Mouse (Mus musculus) liver (tissue): ENCODE measurements around the gene Ankrd55.

Experiments used
- DNase-seq: peaks from one replicate; pipeline ENCODE4 v3.0.0-alpha.2; 2020; ENCODE audit warnings: mixed read lengths

The Ankrd55 gene

DNA sequence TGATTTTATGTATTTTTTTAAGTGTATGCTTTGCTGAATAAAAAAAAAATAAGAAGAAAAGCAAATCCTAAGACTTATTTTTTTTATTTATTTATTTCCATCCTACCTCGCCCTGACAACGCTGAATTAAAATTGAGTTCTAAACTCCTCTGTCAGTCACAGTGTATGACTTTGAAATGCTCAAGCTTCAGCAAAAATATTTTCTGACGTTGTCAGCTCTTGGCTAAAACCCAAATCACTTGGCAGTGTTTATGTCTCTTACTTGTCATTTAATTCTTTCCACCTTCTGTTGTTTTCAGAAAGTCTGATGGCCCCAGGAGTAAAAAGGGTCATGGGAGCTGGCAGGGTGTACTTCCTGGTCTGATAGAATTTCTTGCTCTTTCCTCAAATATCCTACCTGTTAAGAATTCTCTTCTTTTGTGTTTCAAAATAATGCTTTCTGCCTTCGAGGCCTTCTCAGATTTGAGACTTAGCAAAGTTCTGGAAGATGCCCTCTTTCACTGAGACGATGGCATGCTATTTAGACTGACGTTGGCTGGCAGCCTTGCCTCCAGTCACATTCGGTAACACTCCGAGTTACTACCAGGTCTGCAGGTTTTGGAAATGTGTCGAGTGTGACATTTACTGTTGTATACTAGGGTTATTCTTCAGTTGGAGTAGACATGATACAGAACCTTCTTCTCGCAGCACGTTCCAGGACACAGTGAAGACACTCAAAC is 95.8 kb downstream of the Ankrd55 start:
- no peak for DNase-seq

DNA sequence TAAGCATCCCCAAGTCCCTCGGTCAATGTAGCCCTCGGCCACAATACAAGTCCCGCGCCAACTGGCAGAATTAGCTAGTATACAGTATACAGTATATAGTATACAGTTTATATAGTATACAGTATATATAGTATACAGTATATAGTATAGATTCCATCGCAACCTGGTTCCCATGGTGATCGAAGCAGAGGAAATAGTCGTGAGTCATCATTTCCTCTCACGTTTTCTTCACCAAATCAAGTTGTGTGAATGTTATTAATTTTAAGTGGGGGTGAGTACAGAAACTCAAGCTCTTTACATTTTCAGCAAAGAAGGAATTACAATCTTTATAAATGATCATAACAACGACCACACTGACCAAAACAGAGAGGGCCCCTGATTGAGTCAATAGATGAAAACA is 96.8 kb downstream of the Ankrd55 start:
- DNase-seq: no peak

DNA sequence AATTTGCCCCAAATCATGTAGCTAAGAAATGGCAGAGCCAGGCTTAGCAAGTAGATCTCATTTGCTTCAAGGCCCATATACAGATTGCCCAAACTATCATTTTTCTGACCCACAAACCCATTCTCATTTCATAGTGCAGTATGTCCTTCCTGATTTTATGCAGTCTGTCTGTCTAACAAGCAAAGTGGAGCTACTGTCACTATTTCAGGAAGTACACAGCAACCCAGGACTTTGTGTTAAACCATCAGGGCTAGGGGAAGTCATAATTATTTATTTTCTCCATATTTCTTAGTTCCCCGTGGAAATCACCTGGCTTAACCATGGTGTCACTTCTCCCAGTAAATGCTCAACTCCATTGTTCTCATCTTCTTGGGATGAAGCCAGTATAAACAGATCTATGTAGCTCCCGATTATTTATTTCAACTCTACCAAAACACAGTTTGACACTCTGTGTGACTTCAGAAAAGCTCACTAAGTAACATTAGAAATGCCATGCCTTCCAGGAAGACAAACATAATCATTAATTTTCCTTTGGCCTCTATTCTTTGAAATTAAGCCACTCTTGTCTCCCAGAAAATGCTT is 98.3 kb downstream of the Ankrd55 start:
- DNase-seq: no peak

DNA sequence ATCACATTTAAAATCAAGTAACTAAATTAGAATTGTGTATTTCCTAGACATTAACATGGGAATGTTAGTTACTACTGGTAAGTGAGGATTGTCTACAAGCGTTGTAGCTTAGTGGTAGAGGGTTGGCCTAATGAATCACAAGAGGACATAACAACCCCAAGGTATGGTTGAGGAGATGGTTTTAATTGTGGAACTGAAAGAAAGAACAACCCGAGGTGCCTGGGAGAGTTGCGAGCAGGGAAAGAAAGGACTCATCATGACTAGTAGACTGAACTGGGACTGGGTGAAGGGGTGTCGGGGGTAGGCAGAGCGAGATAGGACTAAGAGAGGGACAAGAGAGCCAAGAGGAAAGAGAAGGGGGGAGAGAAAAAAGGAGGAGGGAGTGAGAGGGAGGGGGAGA is 99.0 kb downstream of the Ankrd55 start:
- no peak for DNase-seq

DNA sequence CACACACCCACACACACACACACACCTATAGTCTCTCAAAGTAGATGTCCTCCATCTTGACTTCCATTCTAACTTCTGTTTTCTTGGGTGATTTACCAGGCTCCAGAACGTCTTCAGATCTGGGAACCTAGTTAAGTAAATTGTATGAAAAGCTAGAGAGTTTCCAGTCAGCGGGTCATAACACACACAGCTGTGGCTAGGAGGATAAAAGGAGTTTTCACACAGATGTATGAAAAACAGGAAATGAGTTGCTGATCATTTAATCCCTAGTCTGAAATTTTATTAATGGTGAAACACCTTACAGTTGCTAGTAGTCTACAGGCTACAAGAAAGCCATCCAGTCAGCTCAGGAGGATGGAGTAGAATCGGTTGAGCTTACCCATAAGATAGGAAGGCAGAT is 99.9 kb downstream of the Ankrd55 start:
- no peak for DNase-seq

DNA sequence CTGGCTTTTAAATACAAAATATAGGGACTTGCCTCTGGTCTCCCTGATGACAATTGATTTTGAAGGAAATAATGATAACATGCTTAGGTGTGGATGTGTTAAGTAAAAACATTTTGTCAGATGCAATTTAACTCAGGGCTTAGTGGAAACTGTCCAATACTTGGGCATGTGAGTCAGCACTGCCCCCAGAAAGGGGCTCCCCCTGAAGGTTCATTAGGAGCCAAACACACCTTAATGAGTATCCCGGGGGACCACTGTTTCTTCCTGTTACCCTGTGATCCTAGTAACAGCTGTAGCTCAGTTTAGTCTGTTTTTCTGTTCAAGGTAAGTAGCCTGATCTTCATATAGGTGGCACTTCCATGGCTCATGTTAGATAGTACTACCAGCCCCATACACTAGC is 102.0 kb downstream of the Ankrd55 start:
- DNase-seq: no peak

DNA sequence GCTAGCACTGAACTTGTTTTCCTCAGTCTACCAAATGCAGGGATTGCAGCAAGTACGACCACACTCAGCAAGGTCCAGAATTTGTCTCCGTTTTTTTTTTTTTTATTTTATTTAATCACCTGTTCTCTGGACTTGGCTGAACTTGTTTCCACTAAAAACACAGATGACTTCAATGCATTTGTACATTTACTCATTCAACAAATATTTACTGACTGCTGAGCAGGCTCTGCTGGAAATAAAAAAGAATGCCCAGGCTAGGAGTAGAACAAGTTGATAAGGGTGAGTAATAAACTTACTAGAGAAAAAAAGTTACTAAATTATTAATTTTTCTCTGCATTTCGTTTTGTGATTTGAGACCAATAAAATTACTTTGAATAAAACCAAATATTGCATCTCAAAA is 103.1 kb downstream of the Ankrd55 start:
- DNase-seq: no peak

DNA sequence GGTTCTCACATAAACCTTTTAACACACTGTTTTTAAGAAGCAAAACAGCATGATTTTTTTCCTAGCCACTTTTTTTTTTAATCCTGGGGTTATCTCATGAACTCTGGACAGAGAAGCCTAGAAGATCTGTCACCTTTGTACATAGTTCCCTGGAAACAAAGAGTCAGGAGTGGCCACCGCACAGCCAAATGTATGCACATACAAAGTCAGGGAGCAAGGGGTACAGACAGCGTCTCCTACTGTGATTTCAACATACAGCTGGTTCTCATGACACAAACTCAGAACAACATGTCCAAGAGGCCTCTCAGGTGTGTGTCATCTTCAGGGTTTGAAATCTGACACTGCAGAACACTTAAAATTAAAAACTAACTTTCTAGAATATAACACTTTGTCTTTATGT is 105.1 kb downstream of the Ankrd55 start:
- no peak for DNase-seq

DNA sequence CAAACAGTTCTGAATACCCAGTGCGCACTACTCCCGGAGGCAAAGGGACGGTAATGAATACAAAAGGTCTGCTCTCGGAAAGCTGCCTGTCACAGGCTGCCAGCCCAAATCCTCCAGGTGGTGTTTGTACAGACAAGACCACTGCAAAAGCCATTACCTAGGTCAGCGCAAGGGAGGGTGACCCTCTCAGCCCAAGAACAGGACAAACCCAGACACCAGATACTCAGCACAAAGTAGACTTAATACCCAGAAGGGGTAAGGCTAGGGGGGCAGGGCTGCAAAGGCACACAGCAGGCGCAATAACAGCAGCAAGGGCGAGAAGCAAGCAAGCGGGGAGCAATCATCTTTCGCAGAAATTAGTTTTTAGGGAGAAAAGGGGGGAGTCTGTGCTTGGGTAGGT is 106.0 kb downstream of the Ankrd55 start:
- no peak for DNase-seq

DNA sequence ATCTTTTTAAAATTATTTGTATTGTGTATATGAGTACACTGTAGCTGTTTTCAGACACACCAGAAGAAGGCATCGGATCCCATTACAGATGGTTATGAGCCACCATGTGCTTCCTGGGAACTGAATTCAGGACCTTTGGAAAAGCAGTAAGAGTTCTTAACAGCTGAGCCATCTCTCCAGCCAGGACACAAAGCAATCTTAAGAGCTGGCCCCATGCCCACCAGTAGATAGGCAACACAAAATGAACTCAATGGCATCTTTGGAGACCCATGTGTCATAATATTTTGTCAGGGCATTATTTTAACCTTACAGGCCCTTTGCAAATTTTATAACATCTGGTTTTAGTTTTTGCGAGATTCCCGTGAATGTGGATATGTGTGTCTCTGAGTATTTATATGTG is 116.5 kb downstream of the Ankrd55 start:
- no peak for DNase-seq

DNA sequence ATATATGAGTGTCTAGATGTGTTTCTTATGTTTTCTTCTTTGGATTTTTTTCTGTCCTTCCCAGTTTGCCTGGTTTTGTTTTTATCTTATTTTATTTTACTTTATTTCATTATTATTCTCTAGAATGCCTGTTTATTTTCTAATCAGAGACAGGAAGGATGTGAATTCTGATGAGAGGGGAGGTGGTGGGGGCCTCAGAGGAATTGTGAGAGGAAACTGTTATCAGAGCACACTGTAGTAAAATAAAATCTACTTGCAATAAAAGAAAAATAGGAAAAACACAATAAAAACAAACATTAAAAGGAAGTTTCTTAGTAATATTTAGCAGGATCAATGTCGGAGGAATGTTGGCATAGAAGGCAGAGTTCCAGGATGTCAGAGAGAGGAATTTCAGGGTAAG is 116.9 kb downstream of the Ankrd55 start:
- DNase-seq: no peak

DNA sequence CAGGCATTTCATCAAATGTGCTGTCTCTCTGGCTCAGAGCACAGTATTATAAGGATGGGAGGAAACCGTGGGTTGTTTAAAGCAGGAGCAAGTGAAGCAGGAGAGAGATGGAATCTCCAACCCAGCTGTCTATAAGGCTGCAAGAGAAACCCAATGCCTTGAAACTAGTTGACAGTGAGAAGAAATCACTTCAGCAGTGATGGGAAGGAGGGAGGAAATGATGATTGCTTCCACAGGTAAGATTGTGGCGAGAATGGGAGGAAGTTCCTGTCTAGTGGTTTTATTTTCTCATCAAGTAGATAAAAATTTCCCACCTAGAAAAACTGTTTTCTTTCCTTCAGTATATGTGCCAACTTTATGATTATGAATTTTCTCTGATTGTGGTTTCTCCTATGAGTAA is 118.4 kb downstream of the Ankrd55 start:
- DNase-seq: no peak

DNA sequence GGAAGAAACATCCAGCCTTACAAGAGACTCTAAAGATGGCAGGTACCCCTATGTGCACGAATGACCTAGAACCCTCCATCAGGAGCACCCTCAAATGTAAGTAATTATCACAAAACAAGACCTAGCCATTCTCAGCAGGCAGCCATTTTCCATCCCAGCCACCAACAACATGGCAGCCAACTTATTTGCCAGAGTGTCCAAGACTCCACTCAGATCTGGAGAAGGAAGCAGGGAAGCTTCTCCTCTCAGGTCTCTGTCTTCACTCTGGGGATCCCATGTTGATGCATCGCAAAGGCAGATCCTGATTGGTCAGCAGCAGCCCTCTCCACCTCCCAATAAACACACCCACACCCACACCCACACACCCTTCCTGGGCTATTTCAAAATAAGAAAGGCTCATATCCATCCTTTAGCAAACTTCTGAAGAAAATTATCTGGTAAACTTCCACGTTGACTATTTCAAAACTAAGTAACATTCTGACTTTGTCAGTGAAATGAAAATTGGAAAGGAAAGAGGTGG is 119.0 kb downstream of the Ankrd55 start:
- no peak for DNase-seq

DNA sequence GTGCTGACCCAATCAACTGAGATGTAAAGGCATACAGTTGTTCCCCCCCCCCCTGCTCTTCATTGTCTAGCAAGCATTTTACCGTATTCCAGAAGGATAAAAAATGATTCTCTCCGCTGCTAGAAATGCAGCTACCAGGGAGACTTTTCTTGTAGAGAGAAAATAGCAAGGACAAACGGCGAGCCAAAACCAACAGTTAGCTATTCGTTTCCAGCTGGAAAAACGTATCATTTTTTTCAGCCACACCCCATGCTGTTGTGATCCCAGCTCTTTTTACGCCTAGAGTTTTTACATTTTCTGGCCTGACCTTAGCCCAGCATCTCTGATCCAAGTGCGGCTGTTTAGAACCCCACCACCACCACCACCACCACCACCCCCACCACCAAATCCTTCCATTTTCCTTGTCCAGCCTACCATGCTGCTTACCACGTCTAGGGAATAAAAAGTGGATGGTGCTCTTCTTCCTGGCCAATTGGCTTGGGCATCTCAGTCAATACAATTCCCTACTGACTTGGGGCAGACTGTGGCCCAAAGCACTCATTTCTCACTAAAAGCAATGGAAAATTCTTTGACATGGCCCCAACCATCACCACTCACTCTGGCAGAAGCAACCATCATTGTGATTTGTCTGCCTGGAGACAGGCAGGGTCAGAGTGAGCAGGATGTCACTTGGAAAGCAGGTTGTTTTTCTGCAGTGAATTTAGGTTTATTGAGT is 119.7 kb downstream of the Ankrd55 start:
- DNase-seq: no peak

DNA sequence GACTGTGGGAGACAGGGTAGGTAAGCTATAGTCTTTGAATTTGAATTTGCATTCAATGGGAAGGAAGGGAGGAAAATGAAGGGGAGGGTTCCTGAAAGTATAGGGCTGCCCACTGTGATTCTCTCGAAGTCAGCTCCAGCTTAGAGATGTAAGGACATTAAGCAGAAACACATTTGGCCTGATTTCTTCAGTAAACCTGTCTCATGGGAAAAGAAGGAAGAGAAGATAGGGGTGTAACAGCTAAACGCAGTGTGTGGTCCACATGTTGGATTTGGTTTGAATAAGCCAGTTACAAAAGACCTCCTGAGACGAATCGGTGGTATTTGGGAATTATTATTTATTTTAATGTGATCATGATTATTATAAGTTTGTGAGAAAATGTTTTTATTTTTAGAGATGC is 120.5 kb downstream of the Ankrd55 start:
- DNase-seq: no peak

DNA sequence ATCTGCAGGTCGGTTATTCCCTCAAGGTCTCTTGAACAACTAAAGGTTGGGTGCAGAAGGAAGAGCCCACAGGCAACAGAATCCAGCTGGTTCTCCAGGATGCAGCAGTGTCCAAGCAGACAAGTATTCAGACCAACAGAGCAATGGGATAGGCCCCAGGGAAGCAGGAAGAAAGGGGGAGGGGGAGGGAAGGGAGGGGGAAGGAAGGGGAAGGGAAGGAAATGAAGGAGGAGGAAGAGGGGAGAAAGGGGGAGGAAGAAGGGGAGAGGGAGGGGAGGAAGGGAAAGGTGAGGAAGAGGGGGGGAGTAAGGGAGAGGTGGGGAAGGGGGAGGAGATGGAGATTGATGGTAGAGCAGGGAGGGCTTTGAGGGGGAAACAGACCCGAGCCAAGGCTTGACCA is 121.1 kb downstream of the Ankrd55 start:
- no peak for DNase-seq

DNA sequence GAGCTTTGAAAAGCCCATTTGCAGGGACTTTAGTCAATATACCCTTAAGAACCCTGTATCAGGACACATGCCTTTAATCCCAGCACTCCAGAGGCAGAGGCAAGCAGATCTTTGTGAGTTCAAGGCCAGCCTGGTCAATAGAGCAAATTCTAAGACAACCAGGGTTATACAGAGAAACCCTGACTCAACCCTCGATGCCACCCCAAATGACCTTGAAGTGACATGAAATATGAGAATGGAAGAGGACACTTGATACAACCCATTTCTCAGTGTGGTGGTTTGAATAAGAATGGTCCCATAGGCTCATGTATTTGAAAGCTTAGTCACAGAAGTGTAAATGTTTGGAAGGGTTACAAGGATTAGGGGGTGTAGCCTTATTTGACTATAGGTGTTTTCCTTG is 121.6 kb downstream of the Ankrd55 start:
- DNase-seq: no peak

DNA sequence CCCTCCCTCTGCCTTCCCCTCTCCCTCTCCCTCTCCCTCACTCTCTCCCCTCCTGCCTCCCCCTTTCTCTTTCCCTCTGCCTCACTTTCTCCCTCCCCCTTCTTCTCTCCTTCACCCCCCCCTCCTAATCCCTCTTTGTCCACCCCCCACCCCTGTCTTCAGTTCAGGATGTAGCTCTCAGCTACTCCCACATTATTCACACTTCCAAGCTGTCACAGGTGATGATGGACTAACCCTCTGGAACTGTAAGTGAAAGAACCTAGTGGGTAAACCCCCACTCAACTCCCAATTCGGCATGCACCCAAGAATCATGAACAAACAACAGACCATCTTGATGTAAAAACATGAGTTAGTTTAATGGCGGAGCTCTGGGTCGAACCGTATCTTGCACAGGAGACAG is 122.2 kb downstream of the Ankrd55 start:
- no peak for DNase-seq

DNA sequence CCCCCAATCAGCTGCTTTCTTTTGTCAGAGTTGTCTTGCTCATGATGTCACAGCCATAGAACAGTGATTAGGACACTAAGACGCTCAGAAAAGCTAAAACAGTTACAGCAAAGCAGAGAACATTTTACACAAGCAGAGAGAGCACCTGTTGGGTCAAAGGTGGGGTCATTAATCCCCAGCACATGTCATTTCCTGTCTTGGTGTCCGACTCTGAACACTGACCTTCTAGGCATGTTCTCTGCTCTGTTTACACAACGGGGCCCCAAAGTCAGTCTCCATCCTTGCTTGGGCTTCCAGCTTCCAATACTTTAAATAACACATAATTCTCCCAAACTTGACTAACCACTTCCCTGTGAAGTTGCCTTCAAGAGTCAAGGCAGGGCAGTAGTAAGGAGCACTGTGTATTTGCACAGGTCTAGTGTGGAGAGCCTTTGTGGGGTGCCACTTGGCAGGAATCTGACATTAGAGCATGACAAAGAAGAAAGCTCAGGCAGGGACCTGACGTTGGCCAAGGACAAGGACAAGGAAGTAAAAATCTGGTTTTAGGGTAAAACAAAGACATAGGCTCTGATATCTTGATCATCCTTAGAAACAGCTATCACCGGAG is 123.1 kb downstream of the Ankrd55 start:
- DNase-seq: no peak

DNA sequence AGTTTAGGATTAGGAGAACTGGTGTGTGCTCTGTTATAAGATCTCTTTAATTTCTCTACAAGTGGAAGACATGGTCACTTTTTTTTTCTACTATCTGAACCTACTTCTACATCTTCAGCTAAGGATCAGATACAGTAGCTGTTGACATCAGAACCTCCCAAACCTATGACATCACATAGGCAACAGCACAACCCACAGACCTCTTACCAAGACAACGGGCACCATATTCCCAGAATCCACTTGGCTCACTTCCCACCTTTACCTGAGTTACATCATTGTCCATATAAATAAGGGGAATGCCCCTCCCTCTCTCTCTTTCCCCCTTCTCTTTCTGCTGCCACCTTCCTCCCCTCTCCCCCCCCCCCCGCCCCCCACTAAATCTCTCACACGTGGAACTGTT is 124.0 kb downstream of the Ankrd55 start:
- DNase-seq: no peak

DNA sequence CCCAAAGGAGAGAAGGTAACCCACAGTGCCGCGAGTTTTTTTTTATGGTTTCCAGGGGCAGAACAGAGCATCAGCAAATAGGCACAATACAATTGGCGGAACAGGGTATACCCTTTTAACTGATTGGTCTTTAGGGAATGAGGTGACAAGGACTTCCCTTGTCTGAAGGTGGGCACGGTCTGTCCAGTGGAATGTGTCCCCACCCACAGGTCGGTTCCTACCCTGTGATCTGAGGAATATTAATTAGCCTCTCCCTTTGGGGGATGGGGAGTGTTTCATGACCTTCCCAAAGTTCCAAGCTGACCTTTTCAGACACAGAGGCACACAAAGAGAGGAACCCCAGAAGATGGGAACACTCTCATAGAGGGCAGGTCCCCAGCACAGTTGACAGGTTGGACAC is 124.6 kb downstream of the Ankrd55 start:
- DNase-seq: no peak

DNA sequence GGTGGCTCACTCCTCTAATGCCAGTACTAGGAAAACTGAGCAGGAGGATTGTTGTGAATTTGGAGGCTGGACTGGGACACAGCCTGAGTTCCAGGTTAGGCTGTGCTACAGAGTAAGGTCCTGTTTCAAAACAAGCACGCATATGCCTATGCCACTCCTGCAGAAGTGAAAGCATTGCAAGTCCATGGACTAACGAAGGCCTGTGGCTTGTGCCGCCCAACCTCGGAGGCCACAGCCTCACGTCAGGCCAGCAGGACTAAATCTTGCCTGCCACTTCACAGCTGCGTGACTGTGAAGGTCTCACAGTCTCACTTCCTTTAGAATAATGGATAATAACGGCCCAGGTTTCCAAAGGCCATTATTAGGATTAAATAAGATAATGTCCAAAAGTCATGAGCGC is 125.4 kb downstream of the Ankrd55 start:
- no peak for DNase-seq

DNA sequence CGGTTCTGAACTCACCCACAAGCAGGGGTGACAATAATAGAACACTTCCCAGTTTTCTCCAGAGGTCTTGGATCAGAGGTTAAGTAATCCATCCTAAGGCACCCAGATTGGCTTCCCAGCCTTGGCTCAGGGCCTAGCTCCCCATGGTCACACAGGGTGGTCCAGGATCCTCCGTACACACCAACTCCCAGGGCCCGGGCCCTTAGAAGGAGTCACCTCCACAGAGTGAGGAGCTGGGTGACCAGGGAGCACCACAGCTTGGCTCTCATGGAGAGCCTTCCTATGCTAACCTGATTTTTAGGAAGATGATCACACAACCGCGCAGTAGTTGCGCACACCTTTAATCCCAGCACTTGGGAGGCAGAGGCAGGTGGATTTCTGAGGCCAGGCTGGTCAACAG is 127.6 kb downstream of the Ankrd55 start:
- DNase-seq: no peak
